Mouse (Mus musculus): ENCODE results near the gene Clcn7.

The Clcn7 gene

DNA sequence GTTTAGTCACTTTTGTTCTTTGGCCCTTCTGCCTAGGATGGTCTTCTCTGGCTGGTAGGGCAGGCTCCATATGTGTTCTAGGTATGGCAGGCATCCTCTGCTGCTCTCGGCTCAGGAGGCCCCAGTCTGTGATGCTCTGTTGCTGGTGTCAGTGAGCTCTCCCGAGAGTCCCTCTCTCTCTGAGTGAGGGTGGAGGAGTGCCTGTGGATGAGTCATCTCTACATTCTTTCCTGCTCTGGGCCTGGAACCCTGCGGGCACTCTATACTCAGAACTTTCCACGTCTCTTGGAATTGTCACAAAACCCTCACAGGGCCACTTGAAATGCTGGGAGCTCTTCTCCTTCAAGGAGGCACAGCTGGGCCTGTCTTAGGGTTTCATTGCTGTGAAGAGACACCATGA, 78.5 kb downstream of the Clcn7 start:
- no peak for DNase-seq (ENCODE audit: low spot score in 2 of 2)
